23 mouse cellular contexts compared by ENCODE assay signal in the genomic region with DNA sequence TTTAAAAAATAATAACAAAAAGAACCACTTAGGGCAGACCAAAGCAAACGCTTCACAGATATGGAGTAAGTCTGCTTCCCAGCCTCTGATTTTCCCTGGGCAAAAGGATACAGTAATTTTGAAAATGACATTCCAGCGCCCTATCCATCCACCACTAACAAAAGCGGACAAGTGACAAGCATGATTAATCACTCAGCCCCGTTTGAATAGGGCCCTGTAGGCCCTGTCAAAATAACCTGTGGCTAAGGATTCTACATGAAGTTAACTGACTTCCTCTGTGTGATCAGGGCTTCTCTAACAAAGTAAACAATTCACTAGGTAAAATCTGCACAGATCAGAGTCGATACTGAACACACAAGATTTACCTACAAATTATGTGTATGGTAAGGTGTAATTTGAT.
DNase-seq lines count a peak whose midpoint lies in the region; ATAC-seq lines count a peak whose summit lies in the region.
"Had no signal": no experiment of that assay in that cellular context is flagged by ENCODE, and none has a peak within 500 bp of the region (broad histone marks: within the 10 kb centered on the region; RNA-seq: fewer than 3 reads in every experiment).

No protein-coding gene starts in this region.

- H3K9me3 ChIP-seq in midbrain, embryonic 13.5 days: no peaks in the 10 kb centered on the region
- no peaks in the 10 kb centered on the region for H3K9me3 ChIP-seq in midbrain, embryonic 10.5 days (replicated peaks)
- H3K9me3 ChIP-seq in embryonic facial prominence, embryonic 14.5 days (ENCODE audit: control insufficient read depth, low read length): no peaks in the 10 kb centered on the region
- no peaks in the 10 kb centered on the region for H3K9me3 ChIP-seq in neural tube, embryonic 11.5 days (ENCODE audit: control insufficient read depth, low read length)
- H3K9me3 ChIP-seq: embryonic facial prominence, embryonic 13.5 days; forebrain, embryonic 13.5 days; intestine, embryonic 15.5 days; limb, embryonic 10.5 days; liver, embryonic 15.5 days had no signal

- H3K4me1 ChIP-seq in midbrain, embryonic 13.5 days (replicated peaks): 0 out of 2 replicates have a peak, but pooled peaks cover 3% of the 10 kb centered on the region
- no peaks in the 10 kb centered on the region for H3K4me1 ChIP-seq in midbrain, embryonic 10.5 days
- H3K4me1 ChIP-seq in embryonic facial prominence, embryonic 14.5 days (ENCODE audit: control insufficient read depth, insufficient read depth, low read length): no peaks in the 10 kb centered on the region
- H3K4me1 ChIP-seq in neural tube, embryonic 11.5 days (ENCODE audit: control insufficient read depth, insufficient read depth, low read length): no peaks in the 10 kb centered on the region
- H3K4me1 ChIP-seq: embryonic facial prominence, embryonic 13.5 days; forebrain, embryonic 13.5 days; intestine, embryonic 15.5 days; limb, embryonic 10.5 days; liver, embryonic 15.5 days had no signal

- no peaks in the 10 kb centered on the region for H3K27me3 ChIP-seq in midbrain, embryonic 13.5 days
- H3K27me3 ChIP-seq in midbrain, embryonic 10.5 days (ENCODE audit: low read depth, poor library complexity, severe bottlenecking): no peaks in the 10 kb centered on the region
- no peaks in the 10 kb centered on the region for H3K27me3 ChIP-seq in embryonic facial prominence, embryonic 14.5 days (replicated peaks; ENCODE audit: control insufficient read depth, insufficient read depth, low read length)
- no peaks in the 10 kb centered on the region for H3K27me3 ChIP-seq in neural tube, embryonic 11.5 days (ENCODE audit: control insufficient read depth, insufficient read depth, low read length)
- H3K27me3 ChIP-seq: embryonic facial prominence, embryonic 13.5 days; forebrain, embryonic 13.5 days; intestine, embryonic 15.5 days; liver, embryonic 15.5 days; Patski had no signal

- no peak overlapping the region for H3K4me2 ChIP-seq in midbrain, embryonic 13.5 days (replicated peaks)
- no peak overlapping the region for H3K4me2 ChIP-seq in embryonic facial prominence, embryonic 14.5 days (ENCODE audit: low read depth, low read length)
- H3K4me2 ChIP-seq in neural tube, embryonic 11.5 days (ENCODE audit: low read depth): no peak overlapping the region
- H3K4me2 ChIP-seq: embryonic facial prominence, embryonic 13.5 days; forebrain, embryonic 13.5 days; heart, embryonic 11.5 days; intestine, embryonic 15.5 days; liver, embryonic 15.5 days had no signal

- 0 out of 2 replicates have a peak, but pooled peaks have one; percentile 17 for ATAC-seq in midbrain, embryonic 13.5 days
- ATAC-seq in embryonic facial prominence, embryonic 14.5 days (ENCODE audit: low read depth): peak; percentile 65; the same call in 1 of the 2 replicates
- ATAC-seq in neural tube, embryonic 11.5 days (ENCODE audit: insufficient read depth, low FRiP score, low TSS enrichment): no peak
- ATAC-seq: forebrain, embryonic 13.5 days; intestine, embryonic 15.5 days; Patski had no signal

- WGBS in midbrain, embryonic 13.5 days: 39% methylated on average over 5 of the region's 5 CpGs
- 68% methylated on average over 5 of the region's 5 CpGs for WGBS in midbrain, embryonic 10.5 days
- 26% methylated on average over 5 of the region's 5 CpGs for WGBS in embryonic facial prominence, embryonic 14.5 days
- 41% methylated on average over 5 of the region's 5 CpGs for WGBS in neural tube, embryonic 11.5 days

- H3K27ac ChIP-seq in midbrain, embryonic 13.5 days: no peak overlapping the region
- H3K27ac ChIP-seq in midbrain, embryonic 10.5 days (replicated peaks): no peak overlapping the region
- no peak overlapping the region for H3K27ac ChIP-seq in embryonic facial prominence, embryonic 14.5 days (replicated peaks; ENCODE audit: low read depth, low read length)
- H3K27ac ChIP-seq in neural tube, embryonic 11.5 days (ENCODE audit: low read depth, low read length): no peak overlapping the region
- H3K27ac ChIP-seq: embryonic facial prominence, embryonic 13.5 days; forebrain, embryonic 13.5 days; intestine, embryonic 15.5 days; limb, embryonic 10.5 days; liver, embryonic 15.5 days; macrophage had no signal

- H3K36me3 ChIP-seq in midbrain, embryonic 13.5 days: no peaks in the 10 kb centered on the region
- H3K36me3 ChIP-seq in midbrain, embryonic 10.5 days: no peaks in the 10 kb centered on the region
- H3K36me3 ChIP-seq in embryonic facial prominence, embryonic 14.5 days (ENCODE audit: control insufficient read depth, insufficient read depth, low read length): no peaks in the 10 kb centered on the region
- no peaks in the 10 kb centered on the region for H3K36me3 ChIP-seq in neural tube, embryonic 11.5 days (ENCODE audit: control insufficient read depth, insufficient read depth, low read length)
- H3K36me3 ChIP-seq: embryonic facial prominence, embryonic 13.5 days; intestine, embryonic 15.5 days; limb, embryonic 10.5 days; liver, embryonic 15.5 days had no signal

- no peak overlapping the region for H3K9ac ChIP-seq in midbrain, embryonic 13.5 days (replicated peaks)
- no peak overlapping the region for H3K9ac ChIP-seq in embryonic facial prominence, embryonic 14.5 days (ENCODE audit: low read depth, low read length)
- H3K9ac ChIP-seq in neural tube, embryonic 11.5 days (ENCODE audit: low read length): no peak overlapping the region
- H3K9ac ChIP-seq: embryonic facial prominence, embryonic 13.5 days; forebrain, embryonic 13.5 days; intestine, embryonic 15.5 days; liver, embryonic 15.5 days had no signal

- DNase-seq in midbrain, embryonic 10.5 days (ENCODE audit: low spot score): no peak
- DNase-seq in embryo, embryonic 10.5 days (ENCODE audit: low spot score): peak; percentile 55
- peak; percentile 29 for DNase-seq in embryonic facial prominence, embryonic 14.5 days (ENCODE audit: low spot score)
- peak; percentile 33 for DNase-seq in neural tube, embryonic 11.5 days (ENCODE audit: low spot score)
- no peak for DNase-seq in spleen, postnatal 14 days (ENCODE audit: low spot score in 2 of 2)
- DNase-seq in right cerebral cortex, postnatal 14 days: no peak
- no peak for DNase-seq in urinary bladder, postnatal 25 days (ENCODE audit: low spot score)
- DNase-seq: adrenal gland, adult 2 months; cerebellum, adult 18-20 months; cerebellum, postnatal 25 days; kidney, adult 9 months; kidney, postnatal 14 days; liver; right cerebral cortex, adult 18-20 months had no signal

- H3K4me3 ChIP-seq in midbrain, embryonic 13.5 days (replicated peaks): no peak overlapping the region
- no peak overlapping the region for H3K4me3 ChIP-seq in midbrain, embryonic 10.5 days
- no peak overlapping the region for H3K4me3 ChIP-seq in embryonic facial prominence, embryonic 14.5 days (ENCODE audit: low read depth, low read length)
- H3K4me3 ChIP-seq in neural tube, embryonic 11.5 days (ENCODE audit: low read depth, low read length): no peak overlapping the region
- H3K4me3 ChIP-seq: embryonic facial prominence, embryonic 13.5 days; forebrain, embryonic 13.5 days; intestine, embryonic 15.5 days; limb, embryonic 10.5 days; liver, embryonic 15.5 days had no signal

Comparison
In these comparisons a context has a peak if more than half of its experiments do, and no peak if none do; other contexts are left out.
1. DNase-seq: peak in embryo, embryonic 10.5 days (single experiment), embryonic facial prominence, embryonic 14.5 days (single experiment) and neural tube, embryonic 11.5 days (single experiment); none in midbrain, embryonic 10.5 days (single experiment), spleen, postnatal 14 days (0 of 2), right cerebral cortex, postnatal 14 days (single experiment) and urinary bladder, postnatal 25 days (single experiment).